Comparison of ENCODE assay signal across 15 mouse cellular contexts in the genomic region with DNA sequence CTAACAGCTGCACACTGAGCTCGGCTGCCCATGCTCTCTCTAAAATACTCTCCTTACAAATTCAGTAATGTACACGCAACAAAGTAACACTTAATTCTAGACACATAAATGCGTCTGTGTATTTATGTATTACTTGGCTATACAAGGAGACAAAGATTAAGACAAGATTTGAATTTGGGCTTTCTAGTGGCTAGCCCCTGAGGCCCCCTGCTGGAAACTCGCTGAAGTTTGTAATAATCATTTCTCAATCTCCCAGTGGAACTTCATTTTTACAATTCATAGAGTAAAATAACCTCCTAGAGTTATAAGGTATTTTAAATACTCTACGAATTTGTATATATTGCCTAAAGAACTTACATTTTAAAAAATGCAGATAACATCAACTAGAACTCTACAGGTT. TPM values are rescaled to one million over a fixed set of nuclear protein-coding genes. Genes with fewer than 3 reads are reported as not detected.
DNase-seq lines count a peak whose midpoint lies in the region; ATAC-seq and TF ChIP-seq lines count a peak whose summit lies in the region.
"Had no signal": no experiment of that assay in that cellular context is flagged by ENCODE, and none has a peak within 500 bp of the region (broad histone marks: within the 10 kb centered on the region; RNA-seq: fewer than 3 reads in every experiment).

No protein-coding gene starts in this region.

- 39% methylated on average over 5 of the region's 5 CpGs for WGBS in liver, embryonic 14.5 days (ENCODE audit: insufficient replicate concordance)
- WGBS in liver, embryonic 11.5 days = 58% methylated on average over 5 of the region's 5 CpGs
- 65% methylated on average over 5 of the region's 5 CpGs for WGBS in midbrain, embryonic 16.5 days

- POLR2A ChIA-PET in Patski (lab: Charles Lee) = interaction anchor here (1.3 kb wide), 1 partner anchor 16 kb away, joined by 3 read pairs; no protein-coding TSS in a partner anchor

- no peaks in the 10 kb centered on the region for H3K4me1 ChIP-seq in liver, embryonic 14.5 days (replicated peaks; ENCODE audit: control insufficient read depth in 2 of 2, insufficient read depth in 2 of 2, low read length in 1 of 2)
- H3K4me1 ChIP-seq in liver, embryonic 11.5 days (replicated peaks; ENCODE audit: control insufficient read depth, insufficient read depth, low read length) = no peaks in the 10 kb centered on the region
- no peaks in the 10 kb centered on the region for H3K4me1 ChIP-seq in midbrain, embryonic 16.5 days (ENCODE audit: control insufficient read depth, insufficient read depth, low read length)
- H3K4me1 ChIP-seq: embryonic facial prominence, embryonic 15.5 days had no signal

- CTCF ChIA-PET in Patski (lab: Charles Lee) = no interaction called here

- H3K36me3 ChIP-seq in liver, embryonic 14.5 days (replicated peaks; ENCODE audit: control insufficient read depth, insufficient read depth, low read depth) = no peaks in the 10 kb centered on the region
- no peaks in the 10 kb centered on the region for H3K36me3 ChIP-seq in liver, embryonic 11.5 days (ENCODE audit: control insufficient read depth, insufficient read depth, low read length)
- H3K36me3 ChIP-seq in midbrain, embryonic 16.5 days (ENCODE audit: control insufficient read depth, insufficient read depth, low read length) = no peaks in the 10 kb centered on the region
- H3K36me3 ChIP-seq: embryonic facial prominence, embryonic 15.5 days; limb, embryonic 12.5 days had no signal

- no peak for TF ChIP-seq EP300 in liver, embryonic 14.5 days (IDR thresholded peaks at IDR 0.05; ENCODE audit: low read depth)

- peak overlapping the region; percentile 93 for H3K27ac ChIP-seq in gastrocnemius, adult 2 months
- H3K27ac ChIP-seq in liver, embryonic 14.5 days = no peak overlapping the region
- H3K27ac ChIP-seq in liver, embryonic 11.5 days (ENCODE audit: low read depth, low read length) = no peak overlapping the region
- no peak overlapping the region for H3K27ac ChIP-seq in midbrain, embryonic 16.5 days (ENCODE audit: low read length)
- H3K27ac ChIP-seq: embryonic facial prominence, embryonic 15.5 days; limb, embryonic 12.5 days had no signal

- no peak overlapping the region for H3K4me2 ChIP-seq in liver, embryonic 14.5 days (ENCODE audit: low read depth)
- H3K4me2 ChIP-seq in liver, embryonic 11.5 days = no peak overlapping the region
- H3K4me2 ChIP-seq in midbrain, embryonic 16.5 days (ENCODE audit: low read length) = no peak overlapping the region
- H3K4me2 ChIP-seq: embryonic facial prominence, embryonic 15.5 days; limb, embryonic 12.5 days had no signal

- H3K9ac ChIP-seq in liver, embryonic 14.5 days (replicated peaks) = no peak overlapping the region
- H3K9ac ChIP-seq in liver, embryonic 11.5 days (ENCODE audit: low read depth, low read length) = no peak overlapping the region
- H3K9ac ChIP-seq in midbrain, embryonic 16.5 days (ENCODE audit: low read depth, low read length) = no peak overlapping the region
- H3K9ac ChIP-seq: embryonic facial prominence, embryonic 15.5 days; limb, embryonic 12.5 days had no signal

- intact Hi-C loops in gastrocnemius, adult 2 months (cut with DNase I) = no loop called here

- no peaks in the 10 kb centered on the region for H3K27me3 ChIP-seq in liver, embryonic 14.5 days (ENCODE audit: control insufficient read depth, insufficient read depth, low read length)
- H3K27me3 ChIP-seq in liver, embryonic 11.5 days (replicated peaks; ENCODE audit: control insufficient read depth, insufficient read depth, low read length) = no peaks in the 10 kb centered on the region
- no peaks in the 10 kb centered on the region for H3K27me3 ChIP-seq in Patski
- no peaks in the 10 kb centered on the region for H3K27me3 ChIP-seq in midbrain, embryonic 16.5 days (ENCODE audit: control insufficient read depth, insufficient read depth, low read depth, low read length)
- H3K27me3 ChIP-seq: embryonic facial prominence, embryonic 15.5 days; limb, embryonic 12.5 days had no signal

- ATAC-seq in liver, embryonic 14.5 days (ENCODE audit: insufficient read depth) = no peak
- no peak for ATAC-seq in liver, embryonic 11.5 days (replicated peaks; ENCODE audit: low FRiP score)
- no peak for ATAC-seq in Patski
- no peak for ATAC-seq in midbrain, embryonic 16.5 days
- ATAC-seq: forebrain, embryonic 16.5 days had no signal

- in situ Hi-C loops in Patski (cut with MboI; ENCODE audit: low pct_unique_long_range_greater_than_20kb) = no loop called here

- peak; percentile 70 for TF ChIP-seq CTCF in gastrocnemius, adult 2 months (IDR thresholded peaks at IDR 0.05)
- TF ChIP-seq CTCF in liver, embryonic 14.5 days (IDR thresholded peaks at IDR 0.05; ENCODE audit: low read depth) = 0 out of 2 replicates have a peak, but pooled peaks have one; percentile 14
- peak; percentile 60 for TF ChIP-seq CTCF in Patski (IDR thresholded peaks at IDR 0.05)

- no peak for DNase-seq in gastrocnemius, adult 2 months
- no peak for DNase-seq in gastrocnemius, adult 8-10 months (ENCODE audit: low spot score in 2 of 2)
- DNase-seq in liver, embryonic 14.5 days (ENCODE audit: low read depth in 3 of 3, low spot score in 3 of 3) = no peak
- DNase-seq in liver, embryonic 11.5 days (ENCODE audit: low spot score) = no peak
- peak; percentile 19 for DNase-seq in 416B (ENCODE audit: low read depth)
- no peak for DNase-seq in Patski (ENCODE audit: low read depth, low spot score)
- DNase-seq: cerebellum, adult 2 months; heart, adult 11 months; heart, postnatal 4 days; kidney, adult 11 months had no signal

- peak overlapping the region; percentile 75 for H3K4me3 ChIP-seq in gastrocnemius, adult 2 months
- H3K4me3 ChIP-seq in liver, embryonic 14.5 days (ENCODE audit: insufficient read depth in 1 of 2, low read depth in 2 of 2, low read length in 2 of 2) = no peak overlapping the region
- H3K4me3 ChIP-seq in liver, embryonic 11.5 days (ENCODE audit: low read depth, low read length) = no peak overlapping the region
- no peak overlapping the region for H3K4me3 ChIP-seq in midbrain, embryonic 16.5 days (ENCODE audit: low read depth, low read length)
- H3K4me3 ChIP-seq: embryonic facial prominence, embryonic 15.5 days; limb, embryonic 12.5 days had no signal

- H3K9me3 ChIP-seq in liver, embryonic 14.5 days (ENCODE audit: control insufficient read depth, low read length) = no peaks in the 10 kb centered on the region
- no peaks in the 10 kb centered on the region for H3K9me3 ChIP-seq in liver, embryonic 11.5 days (ENCODE audit: control insufficient read depth, low read length)
- no peaks in the 10 kb centered on the region for H3K9me3 ChIP-seq in midbrain, embryonic 16.5 days (replicated peaks; ENCODE audit: control insufficient read depth, low read length, poor library complexity, severe bottlenecking)
- H3K9me3 ChIP-seq: embryonic facial prominence, embryonic 15.5 days; limb, embryonic 12.5 days had no signal

RNA-seq across cellular contexts. Expression of a gene that starts 0.7 kb away (rescaled TPM):
- 1,000 to 10,000 TPM in 1 of 2 experiments, 100 to 1,000 TPM in 1; 466 to 1,631 TPM for total RNA-seq in gastrocnemius, adult 2 months (2021)
- total RNA-seq in gastrocnemius, adult 8-10 months (2022) = 1,000 to 10,000 TPM; 1,586 to 2,341 (median 2,026) TPM
- 0.01 TPM in 1 of 2 replicates, not detected in the other for polyA plus RNA-seq in liver, embryonic 14.5 days (2012; rRNA removed)
- polyA plus RNA-seq in liver, embryonic 14.5 days (2014; fragmentation: Nextera tagmentation; extraction: Ambion mirVana) = 0.08 TPM in 1 of 2 replicates, not detected in the other
- polyA plus RNA-seq in liver, embryonic 11.5 days (2014; fragmentation: Nextera tagmentation; extraction: Ambion mirVana) = 0.10 and 0.12 TPM in 2 replicates
- 0.01 TPM for polyA plus RNA-seq in Patski (2021)
- 0.10 and 0.17 TPM in 2 replicates for polyA plus RNA-seq in midbrain, embryonic 16.5 days (2015; fragmentation: Nextera tagmentation; extraction: Ambion mirVana)
- total RNA-seq: megakaryocyte, adult 5-6 weeks had no signal
- polyA plus RNA-seq: forebrain, embryonic 16.5 days had no signal

RNA-seq across cellular contexts. Expression of a gene that starts 18.8 kb away (rescaled TPM):
- total RNA-seq in gastrocnemius, adult 2 months (2021) = 1 to 10 TPM; 5.2 to 8.5 TPM
- 1 to 10 TPM; 4.2 to 7.9 (median 6.0) TPM for total RNA-seq in gastrocnemius, adult 8-10 months (2022)
- polyA plus RNA-seq in liver, embryonic 14.5 days (2012; rRNA removed) = 13.2 and 16.3 TPM in 2 replicates
- 6.0 and 8.2 TPM in 2 replicates for polyA plus RNA-seq in liver, embryonic 14.5 days (2014; fragmentation: Nextera tagmentation; extraction: Ambion mirVana)
- 19.9 and 23.1 TPM in 2 replicates for polyA plus RNA-seq in liver, embryonic 11.5 days (2014; fragmentation: Nextera tagmentation; extraction: Ambion mirVana)
- 55.2 TPM for polyA plus RNA-seq in Patski (2021)
- 29.5 and 32.5 TPM in 2 replicates for polyA plus RNA-seq in midbrain, embryonic 16.5 days (2015; fragmentation: Nextera tagmentation; extraction: Ambion mirVana)

RNA-seq across cellular contexts. Expression of a gene that starts 19.6 kb away (rescaled TPM):
- not detected for total RNA-seq in gastrocnemius, adult 2 months (2021)
- total RNA-seq in gastrocnemius, adult 8-10 months (2022) = not detected
- not detected in 2 replicates for polyA plus RNA-seq in liver, embryonic 14.5 days (2012; rRNA removed)
- polyA plus RNA-seq in liver, embryonic 14.5 days (2014; fragmentation: Nextera tagmentation; extraction: Ambion mirVana) = not detected in 2 replicates
- polyA plus RNA-seq in liver, embryonic 11.5 days (2014; fragmentation: Nextera tagmentation; extraction: Ambion mirVana) = not detected in 2 replicates
- not detected for polyA plus RNA-seq in Patski (2021)
- not detected in 2 replicates for polyA plus RNA-seq in midbrain, embryonic 16.5 days (2015; fragmentation: Nextera tagmentation; extraction: Ambion mirVana)
- total RNA-seq: heart, postnatal 4 days; megakaryocyte, adult 5-6 weeks had no signal
- polyA plus RNA-seq: embryonic facial prominence, embryonic 15.5 days; forebrain, embryonic 16.5 days; limb, embryonic 12.5 days had no signal

Comparison
In these comparisons a context has a peak if more than half of its experiments do, and no peak if none do; other contexts are left out.
1. CTCF ChIP-seq: peak in every context shown above with its lines; median percentile 70 in gastrocnemius, adult 2 months; 60 in Patski; 14 in liver, embryonic 14.5 days.